ENCODE assay signal across 25 mouse cellular contexts in genomic region chr6:93968721-93969120, GRCm38 (mm10).
"Had no signal": no experiment of that assay in that cellular context is flagged by ENCODE, and none has a peak within 500 bp of the region (broad histone marks: within the 10 kb centered on the region; RNA-seq: fewer than 3 reads in every experiment).

No protein-coding gene starts in this region.

- H3K9me3 ChIP-seq: heart, embryonic 13.5 days; heart, embryonic 15.5 days; hindbrain, embryonic 10.5 days; hindbrain, embryonic 12.5 days; intestine, embryonic 15.5 days; limb, embryonic 13.5 days; limb, embryonic 15.5 days; liver, embryonic 12.5 days had no signal

- H3K27ac ChIP-seq: heart, adult 2 months; heart, embryonic 13.5 days; heart, embryonic 15.5 days; hindbrain, embryonic 10.5 days; hindbrain, embryonic 12.5 days; hindbrain, embryonic 14.5 days; intestine, embryonic 15.5 days; limb, embryonic 13.5 days; limb, embryonic 15.5 days; liver, embryonic 12.5 days had no signal

- H3K36me3 ChIP-seq: heart, embryonic 13.5 days; heart, embryonic 15.5 days; hindbrain, embryonic 10.5 days; hindbrain, embryonic 12.5 days; intestine, embryonic 15.5 days; limb, embryonic 13.5 days; limb, embryonic 15.5 days; liver, embryonic 12.5 days had no signal

- H3K4me1 ChIP-seq: hindbrain, embryonic 10.5 days; hindbrain, embryonic 12.5 days; intestine, embryonic 15.5 days; liver, embryonic 12.5 days had no signal

- H3K4me2 ChIP-seq: heart, embryonic 11.5 days; heart, embryonic 13.5 days; heart, embryonic 15.5 days; hindbrain, embryonic 12.5 days; hindbrain, embryonic 14.5 days; intestine, embryonic 15.5 days; limb, embryonic 13.5 days; limb, embryonic 15.5 days; liver, embryonic 12.5 days had no signal

- H3K9ac ChIP-seq: heart, embryonic 13.5 days; heart, embryonic 15.5 days; hindbrain, embryonic 12.5 days; hindbrain, embryonic 14.5 days; intestine, embryonic 15.5 days; limb, embryonic 13.5 days; limb, embryonic 15.5 days; liver, embryonic 12.5 days had no signal

- ATAC-seq: hindbrain, embryonic 16.5 days; inflammation-experienced regulatory T-cells, adult 6 months; intestine, embryonic 15.5 days; intestine, postnatal 0 days; liver, embryonic 12.5 days had no signal

- H3K27me3 ChIP-seq: heart, embryonic 13.5 days; heart, embryonic 15.5 days; hindbrain, embryonic 12.5 days; intestine, embryonic 15.5 days; limb, embryonic 13.5 days; limb, embryonic 15.5 days; liver, embryonic 12.5 days had no signal

- H3K4me3 ChIP-seq: heart, adult 2 months; heart, embryonic 13.5 days; heart, embryonic 15.5 days; hindbrain, embryonic 10.5 days; hindbrain, embryonic 12.5 days; intestine, embryonic 15.5 days; limb, embryonic 13.5 days; limb, embryonic 15.5 days; liver, embryonic 12.5 days had no signal

- DNase-seq: gastrocnemius, postnatal 14 days; gastrocnemius, postnatal 36 days; heart, adult 2 months; heart, postnatal 4 days; kidney, adult 18-20 months; kidney, adult 8-10 months; kidney, postnatal 10 days; kidney, postnatal 25 days; kidney, postnatal 4 days; layer of hippocampus, adult 9-11 months; layer of hippocampus, postnatal 36 days; left cerebral cortex, postnatal 4 days had no signal
